Mouse (Mus musculus) heart, embryonic 14.5 days (tissue): ENCODE measurements around the gene Wfikkn2. TPM values are rescaled to one million over a fixed set of nuclear protein-coding genes. Genes with fewer than 3 reads are reported as not detected.

ENCODE experiments used
- ATAC-seq: fragments of 200-750 bp; cut with Nextera tagmentation; 2 replicates; pipeline ENCODE4 v1.8.0; 2017; ENCODE audit warnings: low read depth, moderate TSS enrichment; ENCODE audit not compliant: insufficient number of reproducible peaks, insufficient read depth, low FRiP score
- H3K27ac ChIP-seq, 2 experiments: fragments of 200-500 bp in 1 of 2; fragments of 300-500 bp in 1 of 2; sonication (generic) in 1 of 2; replicated peaks in 1 of 2; 2 replicates each; pipeline ENCODE4 v1.5.1; 2012 to 2014; ENCODE audit warnings: low read depth in 2 of 2, low read length in 2 of 2, control low read depth in 1 of 2, mild to moderate bottlenecking in 1 of 2, mixed read lengths in 1 of 2; ENCODE audit not compliant: control insufficient read depth in 1 of 2, insufficient read depth in 1 of 2
- H3K27me3 ChIP-seq: fragments of 300-500 bp; sonication (generic); 2 replicates; pipeline ENCODE4 v1.6.1; 2014; ENCODE audit warnings: mild to moderate bottlenecking, low read length, control low read depth; ENCODE audit not compliant: control insufficient read depth, insufficient read depth
- H3K36me3 ChIP-seq: fragments of 300-500 bp; sonication (generic); 2 replicates; pipeline ENCODE4 v1.6.1; 2014; ENCODE audit warnings: mild to moderate bottlenecking, control low read depth, low read length, mixed read lengths; ENCODE audit not compliant: control insufficient read depth, insufficient read depth
- H3K4me1 ChIP-seq, 2 experiments: fragments of 200-500 bp in 1 of 2; fragments of 300-500 bp in 1 of 2; sonication (generic) in 1 of 2; 2 replicates each; pipeline ENCODE4 v1.6.1; 2012 to 2014; ENCODE audit warnings: low read length in 2 of 2, control low read depth in 1 of 2, mixed read lengths in 1 of 2; ENCODE audit not compliant: control insufficient read depth in 2 of 2, insufficient read depth in 2 of 2
- H3K4me2 ChIP-seq: fragments of 300-500 bp; sonication (generic); 2 replicates; pipeline ENCODE4 v1.6.1; 2014; ENCODE audit warnings: mild to moderate bottlenecking, low read length
- H3K4me3 ChIP-seq, 2 experiments: fragments of 200-500 bp in 1 of 2; fragments of 300-500 bp in 1 of 2; sonication (generic) in 1 of 2; 2 replicates each; pipeline ENCODE4 v1.5.1; 2012 to 2014; ENCODE audit warnings: low read length in 2 of 2, mild to moderate bottlenecking in 2 of 2, control low read depth in 1 of 2, low read depth in 1 of 2, moderate library complexity in 1 of 2; ENCODE audit not compliant: control insufficient read depth in 1 of 2, insufficient read depth in 1 of 2
- H3K9ac ChIP-seq: fragments of 300-500 bp; sonication (generic); 2 replicates; pipeline ENCODE4 v1.6.1; 2014; ENCODE audit warnings: mild to moderate bottlenecking, low read length
- H3K9me3 ChIP-seq: fragments of 300-500 bp; sonication (generic); 2 replicates; pipeline ENCODE4 v1.6.1; 2016; ENCODE audit warnings: low read length, control low read depth; ENCODE audit not compliant: control insufficient read depth
- WGBS: fragments of 180-500 bp; shearing (Covaris S2); extraction: QIAGEN DNeasy Blood & Tissue Kit; methylation state at CpG from one replicate; pipeline ENCODE4 v1.1.7; 2014; 5-methylcytosine and 5-hydroxymethylcytosine counted together
- polyA plus RNA-seq: library from polyadenylated mRNA; unstranded; fragments of >200 nt; fragmentation: Nextera tagmentation; extraction: Ambion mirVana; gene quantifications from 2 replicates; pipeline ENCODE4 v1.2.1, GENCODE M21; 2014

Gene Wfikkn2
- 1.3 and 1.6 TPM in 2 replicates for polyA plus RNA-seq

DNA sequence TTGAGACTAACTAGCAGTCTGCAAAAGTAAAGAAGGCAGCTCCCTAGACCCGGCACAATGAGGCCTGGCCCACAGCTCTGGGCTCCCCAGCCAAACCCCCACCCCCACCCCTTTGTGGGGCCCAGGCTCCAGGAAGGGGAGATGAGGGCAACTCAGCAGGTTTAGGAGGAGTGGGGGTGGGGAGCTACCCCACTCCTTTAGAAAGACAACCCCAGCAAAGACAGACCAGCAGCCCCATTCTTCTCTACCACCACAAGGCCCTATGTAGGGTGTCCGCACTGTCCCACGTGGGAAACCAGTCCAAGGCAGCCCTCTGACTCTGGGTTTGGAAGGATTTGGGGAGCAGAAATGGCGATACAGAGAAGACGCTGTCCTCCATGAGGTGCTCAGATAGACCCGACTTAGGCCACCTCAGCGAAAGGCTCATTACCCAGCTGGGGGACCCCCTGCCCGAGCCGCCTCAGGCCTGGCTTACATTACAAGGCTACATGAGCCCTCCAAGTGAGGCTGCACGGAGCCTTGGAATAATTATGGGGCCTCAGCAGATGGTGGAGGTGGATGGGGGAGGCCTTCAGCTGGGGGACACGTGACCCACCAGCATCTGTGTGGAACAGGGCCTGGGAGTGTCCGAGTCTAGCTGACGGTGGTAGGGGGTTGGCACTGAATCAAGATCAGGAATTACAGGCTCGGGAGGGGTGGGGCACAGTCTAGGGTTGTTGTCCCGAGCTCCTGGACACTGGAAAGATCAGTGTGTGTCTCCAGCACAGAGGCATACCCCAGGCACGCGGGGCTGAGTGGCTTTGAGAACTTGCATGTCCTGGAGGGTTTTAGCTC, at the start of gene Wfikkn2:
Gene Wfikkn2 (minus strand): TSS at position 51 of the 834 bp plus-strand sequence.
- no peak within 1 kb of the TSS for H3K27ac ChIP-seq
- no peaks in the 10 kb centered on the region for H3K9me3 ChIP-seq
- no peaks in the 10 kb centered on the region for H3K27me3 ChIP-seq
- 58% methylated on average over 17 of the region's 17 CpGs for WGBS
- H3K4me1 ChIP-seq = peaks cover 21 to 28% of the 10 kb centered on the region in 2 experiments
- H3K4me3 ChIP-seq = no peak within 1 kb of the TSS
- no peak within 1 kb of the TSS for H3K4me2 ChIP-seq
- no peaks in the 10 kb centered on the region for H3K36me3 ChIP-seq
- H3K9ac ChIP-seq = peak within 1 kb of the TSS; percentile 16; the same call in 1 of the 2 replicates
- peak; percentile 45; the same call in 1 of the 2 replicates for ATAC-seq

DNA sequence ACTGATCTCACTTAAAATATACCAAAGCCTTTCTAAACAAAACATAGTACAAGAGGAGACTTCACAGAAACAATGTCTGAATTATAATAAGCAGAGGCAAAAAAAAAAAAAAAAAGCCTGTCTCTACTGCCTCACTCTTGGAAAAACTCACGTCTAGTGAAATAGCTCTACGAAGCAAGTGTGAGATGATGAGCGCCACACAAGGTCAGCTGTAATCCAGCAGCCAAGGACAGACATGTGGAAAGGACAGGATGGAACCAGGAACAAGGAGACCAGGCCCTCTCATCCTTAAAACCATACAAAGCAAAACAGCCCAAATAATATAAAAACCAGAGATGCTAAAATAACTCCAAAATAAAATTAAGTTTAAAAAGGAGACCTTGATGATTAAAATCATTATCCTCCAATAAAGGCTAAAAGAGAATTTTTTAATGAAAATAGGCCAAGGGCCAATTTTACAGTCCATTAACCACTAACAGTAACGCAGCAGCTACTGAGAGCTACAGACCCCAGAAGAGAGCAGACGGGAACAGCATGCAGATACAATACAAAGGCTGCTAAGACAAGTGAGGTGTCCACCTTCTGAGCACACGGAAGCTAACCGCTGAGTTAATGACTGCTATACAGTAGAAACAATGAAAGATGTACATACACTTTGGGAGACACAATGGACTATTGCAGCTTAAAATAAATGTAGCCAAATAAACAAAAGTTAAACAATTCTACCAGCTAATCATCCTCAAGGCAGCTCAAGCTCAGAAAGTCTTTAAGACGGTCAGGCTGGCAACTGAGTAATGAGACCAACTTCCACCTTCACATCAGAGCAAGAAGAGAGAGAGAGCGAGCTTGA, 49.4 kb upstream of the Wfikkn2 start:
- ATAC-seq = no peak
- Histone ChIP-seq H3K36me3 (peaks cover 99% of the 10 kb centered on the region), H3K4me3 (no peak overlapping the region), H3K4me1 (no peaks in the 10 kb centered on the region), H3K9ac (no peak overlapping the region), H3K27me3 (no peaks in the 10 kb centered on the region), H3K27ac (no peak overlapping the region), H3K9me3 (no peaks in the 10 kb centered on the region), H3K4me2 (no peak overlapping the region)
- WGBS = 71% methylated on average over 9 of the region's 9 CpGs

DNA sequence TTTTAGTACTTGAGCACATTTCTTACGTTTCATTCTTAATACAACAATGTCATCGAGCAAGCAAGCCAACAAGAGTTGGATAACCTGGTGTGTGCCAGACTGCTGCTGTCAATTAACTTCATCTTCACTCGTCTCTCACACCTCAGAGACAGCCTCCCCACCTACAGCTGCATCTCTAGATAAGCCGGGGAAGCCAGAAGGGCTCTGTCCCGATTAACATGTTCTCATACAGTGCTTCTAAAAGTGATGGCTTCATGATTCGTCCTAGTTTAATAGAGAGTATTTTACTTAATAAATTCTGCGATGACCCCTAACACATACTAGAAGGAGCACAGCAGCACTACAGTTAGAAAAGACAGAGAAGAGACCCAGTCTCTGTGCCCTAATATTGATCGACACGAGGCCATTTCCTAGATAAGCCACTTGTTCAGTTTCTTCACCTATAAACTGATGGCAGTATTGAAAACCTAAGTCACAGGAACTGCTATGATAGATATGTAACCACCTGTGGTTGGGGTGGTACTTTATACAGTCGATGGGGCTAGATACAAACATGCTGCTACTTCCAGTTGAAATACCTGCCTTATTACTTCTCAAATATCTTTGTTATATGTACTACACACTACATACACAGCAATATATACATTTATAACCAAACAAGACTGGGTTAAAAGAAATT, 44.4 kb upstream of the Wfikkn2 start:
- no peak overlapping the region for H3K4me2 ChIP-seq
- peaks cover 97% of the 10 kb centered on the region for H3K36me3 ChIP-seq
- no peak overlapping the region for H3K27ac ChIP-seq
- H3K4me1 ChIP-seq = no peaks in the 10 kb centered on the region
- no peaks in the 10 kb centered on the region for H3K9me3 ChIP-seq
- no peak for ATAC-seq
- H3K9ac ChIP-seq = no peak overlapping the region
- no peaks in the 10 kb centered on the region for H3K27me3 ChIP-seq
- WGBS = 80% methylated on average over 10 of the region's 10 CpGs
- H3K4me3 ChIP-seq = no peak overlapping the region

DNA sequence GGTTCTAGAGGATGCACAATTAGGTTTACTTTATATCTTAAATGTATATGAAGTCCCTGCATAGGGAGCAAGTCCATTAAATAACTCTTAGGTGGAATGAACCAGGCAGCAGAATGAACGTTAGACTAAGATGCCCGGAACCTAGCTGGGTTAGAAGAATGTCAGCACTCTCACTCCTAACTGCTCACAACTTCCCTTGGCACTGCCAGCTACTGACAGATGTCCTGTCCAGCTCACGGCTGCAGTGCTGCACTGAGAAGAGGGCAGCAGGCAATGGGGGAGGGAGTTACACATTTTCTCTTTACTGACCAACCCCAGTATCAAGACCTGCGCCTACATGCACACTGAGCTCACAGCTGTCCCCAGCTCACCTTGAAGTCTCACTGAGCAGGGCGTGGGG, 41.3 kb upstream of the Wfikkn2 start:
- H3K9ac ChIP-seq = no peak overlapping the region
- WGBS = 72% methylated on average over 5 of the region's 5 CpGs
- no peak overlapping the region for H3K4me2 ChIP-seq
- no peaks in the 10 kb centered on the region for H3K27me3 ChIP-seq
- H3K9me3 ChIP-seq = no peaks in the 10 kb centered on the region
- no peak overlapping the region for H3K27ac ChIP-seq
- peaks cover 0 to 5% of the 10 kb centered on the region in 2 experiments; a peak in 1 of 4 replicates for H3K4me1 ChIP-seq
- no peak for ATAC-seq
- no peak overlapping the region for H3K4me3 ChIP-seq
- peaks cover 83% of the 10 kb centered on the region for H3K36me3 ChIP-seq

DNA sequence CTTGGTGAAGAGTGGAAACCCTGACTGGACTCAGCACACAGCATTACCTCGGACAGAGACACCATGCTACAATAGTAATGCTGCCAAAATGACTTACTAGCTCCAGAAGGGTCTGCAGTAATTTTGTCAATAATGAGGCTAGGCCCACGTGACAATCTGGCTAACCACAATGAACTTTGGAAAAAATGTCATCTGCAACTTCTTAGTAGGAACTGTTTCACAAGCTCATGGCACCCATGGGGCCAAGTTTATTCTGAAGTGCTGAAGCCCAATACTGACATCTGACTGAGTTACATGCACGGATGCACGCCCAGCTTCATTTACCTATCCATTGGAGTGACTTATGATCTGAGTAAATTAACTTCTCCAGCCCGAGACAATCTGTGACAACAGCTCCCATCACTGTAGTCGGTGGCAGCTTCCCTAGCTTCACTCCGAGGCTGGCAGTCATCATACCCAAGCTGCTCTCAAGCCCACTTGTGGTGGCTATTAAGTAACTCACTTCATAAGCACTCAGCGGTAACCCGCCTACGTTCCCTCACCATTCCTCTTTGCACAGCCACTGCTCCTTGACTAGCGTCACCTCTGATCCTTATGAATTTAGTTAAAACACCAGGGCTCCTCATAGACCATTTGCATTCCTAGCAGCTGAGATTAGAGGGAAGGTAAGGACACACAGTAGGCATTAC, 40.2 kb upstream of the Wfikkn2 start:
- no peaks in the 10 kb centered on the region for H3K9me3 ChIP-seq
- H3K4me2 ChIP-seq = no peak overlapping the region
- 90% methylated on average over 11 of the region's 11 CpGs for WGBS
- no peaks in the 10 kb centered on the region for H3K27me3 ChIP-seq
- H3K4me3 ChIP-seq = no peak overlapping the region
- H3K36me3 ChIP-seq = peaks cover 73% of the 10 kb centered on the region
- no peak overlapping the region for H3K9ac ChIP-seq
- H3K4me1 ChIP-seq = peaks cover 0 to 15% of the 10 kb centered on the region in 2 experiments; a peak in 1 of 4 replicates
- no peak overlapping the region for H3K27ac ChIP-seq
- ATAC-seq = no peak

DNA sequence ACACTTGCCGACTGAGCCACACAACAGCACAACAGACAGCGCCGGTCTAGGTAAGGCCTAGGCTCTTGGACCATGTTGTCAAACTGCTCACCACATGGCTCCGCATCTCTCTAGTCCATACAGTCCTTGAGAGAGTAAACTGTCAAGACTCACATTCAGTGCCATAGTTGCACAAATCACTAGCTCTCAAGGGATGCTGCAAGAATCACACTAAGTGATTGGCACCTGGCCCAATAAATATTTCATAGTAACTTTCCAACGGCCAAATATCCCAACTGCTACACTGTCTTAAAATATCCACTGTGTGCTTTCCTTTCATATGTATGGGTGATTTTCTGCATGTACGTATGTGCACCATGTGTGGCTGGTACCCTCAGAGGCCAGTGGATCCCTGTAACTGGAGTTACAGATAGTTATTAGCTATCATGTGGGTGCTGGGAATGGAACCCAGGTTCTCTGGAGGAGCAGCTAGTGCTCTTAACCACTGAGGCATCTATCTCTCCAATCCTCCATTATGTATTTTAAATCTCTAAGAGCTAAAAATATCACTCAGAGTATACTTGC, 37.8 kb upstream of the Wfikkn2 start:
- H3K27ac ChIP-seq = no peak overlapping the region
- no peak overlapping the region for H3K4me3 ChIP-seq
- peaks cover 49% of the 10 kb centered on the region for H3K36me3 ChIP-seq
- no peak overlapping the region for H3K9ac ChIP-seq
- no peaks in the 10 kb centered on the region for H3K9me3 ChIP-seq
- 90% methylated on average over 6 of the region's 6 CpGs for WGBS
- H3K4me1 ChIP-seq = peaks cover 0 to 15% of the 10 kb centered on the region in 2 experiments; a peak in 1 of 4 replicates
- no peak for ATAC-seq
- no peaks in the 10 kb centered on the region for H3K27me3 ChIP-seq
- no peak overlapping the region for H3K4me2 ChIP-seq
